Mouse (Mus musculus): ENCODE results near the gene Elk3.

GRCm38 (mm10) chr10:93342986-93343385 is 32.1 kb upstream of the Elk3 start:
- no peak for TF ChIP-seq TAL1 (IDR thresholded peaks at IDR 0.05; ENCODE audit: low read length)
- TF ChIP-seq GATA1 (IDR thresholded peaks at IDR 0.05; ENCODE audit: low read length), result no peak

All from erythroblast, embryonic 14.5 days (primary cell).